Mouse (Mus musculus) inflammation-experienced regulatory T-cells (primary cell): Measurements from ENCODE around the gene Krt6a. TPM values are rescaled to one million over a fixed set of nuclear protein-coding genes. Genes with fewer than 3 reads are reported as not detected.

Experiments used
- polyA plus RNA-seq, 2 experiments: library from polyadenylated mRNA; unstranded; fragments of 100-300 nt; shearing (Covaris generic); gene quantifications; one replicate each; pipeline ENCODE4 v1.2.1; 2017

Gene Krt6a
- under 1 TPM in 1 of 2 experiments, not detected in 1; 0.16 TPM for polyA plus RNA-seq

GRCm38 (mm10) chr15:101694207-101694606 lies at the start of gene Krt6a:
Gene Krt6a (minus strand): TSS chr15:101694307.

GRCm38 (mm10) chr15:101742711-101743110 lies 48.6 kb upstream of the Krt6a start, which contains the start of gene Krt71:
Gene Krt71 (minus strand): TSS chr15:101743109.

GRCm38 (mm10) chr15:101712720-101713119 lies 18.6 kb upstream of the Krt6a start, which contains the start of gene Krt5:
Gene Krt5 (minus strand): TSS chr15:101712898.

GRCm38 (mm10) chr15:101680187-101680586 lies 13.9 kb downstream of the Krt6a start, which contains the start of gene Krt6b:
Gene Krt6b (minus strand): TSS chr15:101680287.

GRCm38 (mm10) chr15:101647280-101647679 lies 46.8 kb downstream of the Krt6a start, which contains the start of gene Gm5478:
Gene Gm5478 (minus strand): TSS chr15:101647380.

Other genes with a start within 250 kb of the Krt6a start
- not detected for gene Krt88, start 246.6 kb downstream of the Krt6a start, polyA plus RNA-seq
- not detected for gene Krt81, start 230.6 kb downstream of the Krt6a start, polyA plus RNA-seq
- gene Krt86, start 220.8 kb downstream of the Krt6a start, polyA plus RNA-seq, result under 1 TPM in 1 of 2 experiments, not detected in 1; 0.11 TPM
- gene Krt83, start 202.8 kb downstream of the Krt6a start, polyA plus RNA-seq, result 1 to 10 TPM; 1.4 to 3.3 TPM
- not detected for gene Gm49425, start 177.0 kb downstream of the Krt6a start, polyA plus RNA-seq
- 1 to 10 TPM in 1 of 2 experiments, under 1 TPM in 1; 0.10 to 1.6 TPM for gene Krt84, start 161.5 kb downstream of the Krt6a start, polyA plus RNA-seq
- not detected for gene Krt82, start 143.6 kb downstream of the Krt6a start, polyA plus RNA-seq
- under 1 TPM in 1 of 2 experiments, not detected in 1; 0.15 TPM for gene Krt90, start 131.4 kb downstream of the Krt6a start, polyA plus RNA-seq
- gene Krt75, start 120.4 kb downstream of the Krt6a start, polyA plus RNA-seq, result 1 to 10 TPM in 1 of 2 experiments, under 1 TPM in 1; 0.14 to 1.3 TPM
- gene Gm5414, start 66.1 kb downstream of the Krt6a start, polyA plus RNA-seq, result under 1 TPM in 1 of 2 experiments, not detected in 1; 0.10 TPM
- not detected for gene Gm5478, start 46.9 kb downstream of the Krt6a start, polyA plus RNA-seq
- not detected for gene Krt6b, start 14.0 kb downstream of the Krt6a start, polyA plus RNA-seq
- gene Krt5, start 18.6 kb upstream of the Krt6a start, polyA plus RNA-seq, result under 1 TPM in 1 of 2 experiments, not detected in 1; 0.07 TPM
- under 1 TPM in 1 of 2 experiments, not detected in 1; 0.23 TPM for gene Krt71, start 48.8 kb upstream of the Krt6a start, polyA plus RNA-seq
- under 1 TPM; 0.08 to 0.43 TPM for gene Krt72, start 92.2 kb upstream of the Krt6a start, polyA plus RNA-seq
- under 1 TPM; 0.12 to 0.18 TPM for gene Krt73, start 108.0 kb upstream of the Krt6a start, polyA plus RNA-seq
- gene Krt2, start 123.9 kb upstream of the Krt6a start, polyA plus RNA-seq, result under 1 TPM; 0.06 to 0.92 TPM
- gene Krt1, start 156.5 kb upstream of the Krt6a start, polyA plus RNA-seq, result under 1 TPM; 0.12 to 0.22 TPM
- not detected for gene Krt77, start 175.4 kb upstream of the Krt6a start, polyA plus RNA-seq
- gene Krt76, start 198.6 kb upstream of the Krt6a start, polyA plus RNA-seq, result under 1 TPM in 1 of 2 experiments, not detected in 1; 0.61 TPM
- gene Krt4, start 230.4 kb upstream of the Krt6a start, polyA plus RNA-seq, result under 1 TPM; 0.07 to 0.56 TPM
- gene Krt79, start 246.0 kb upstream of the Krt6a start, polyA plus RNA-seq, result 1 to 10 TPM in 1 of 2 experiments, not detected in 1; 4.3 TPM